Mouse (Mus musculus) MEL (cell line): ENCODE results near the gene Pex10. TPM values are rescaled to one million over a fixed set of nuclear protein-coding genes. Genes with fewer than 3 reads are reported as not detected.
A peak's percentile ranks its signal among the peaks of the same experiment; 100 is the strongest.

Experiments used
- DNase-seq: peaks from one replicate; pipeline ENCODE4 v3.0.0; 2011; ENCODE audit warnings: low read depth, low spot score
- H3K27ac ChIP-seq: 2 replicates; pipeline ENCODE4 v1.5.1; 2012; ENCODE audit warnings: low read depth, mild to moderate bottlenecking, control low read depth, low read length, moderate library complexity; ENCODE audit not compliant: control insufficient read depth
- H3K27me3 ChIP-seq, 2 experiments: fragments of 150-350 bp in 1 of 2; sonication (generic) in 1 of 2; 2 replicates each; pipeline ENCODE4 v1.6.1; 2012; ENCODE audit warnings: low read length in 2 of 2, mild to moderate bottlenecking in 2 of 2, improper control_type of control experiment in 1 of 2, moderate library complexity in 1 of 2; ENCODE audit not compliant: insufficient read depth in 2 of 2, control insufficient read depth in 1 of 2
- H3K36me3 ChIP-seq, 2 experiments: 2 replicates each; pipeline ENCODE4 v1.6.1; 2012 to 2014; ENCODE audit warnings: low read length in 2 of 2, improper control_type of control experiment in 1 of 2, inconsistent platforms in 1 of 2, mild to moderate bottlenecking in 1 of 2; ENCODE audit not compliant: insufficient read depth in 2 of 2, control insufficient read depth in 1 of 2
- H3K4me1 ChIP-seq, 2 experiments: fragments of 150-350 bp in 1 of 2; sonication (generic) in 1 of 2; 2 replicates each; pipeline ENCODE4 v1.6.1; 2012; ENCODE audit warnings: low read length in 2 of 2, improper control_type of control experiment in 1 of 2, mild to moderate bottlenecking in 1 of 2; ENCODE audit not compliant: insufficient read depth in 2 of 2, control insufficient read depth in 1 of 2
- H3K4me3 ChIP-seq, 2 experiments: fragments of 150-350 bp in 1 of 2; sonication (generic) in 1 of 2; 2 replicates each; pipeline ENCODE4 v1.5.1; 2012; ENCODE audit warnings: low read depth in 2 of 2, low read length in 2 of 2, mild to moderate bottlenecking in 2 of 2, moderate library complexity in 2 of 2, control low read depth in 1 of 2, improper control_type of control experiment in 1 of 2; ENCODE audit not compliant: control insufficient read depth in 1 of 2, insufficient read depth in 1 of 2
- H3K79me2 ChIP-seq: 2 replicates; pipeline ENCODE4 v1.6.1; 2012; ENCODE audit warnings: mild to moderate bottlenecking, low read length, moderate library complexity; ENCODE audit not compliant: control insufficient read depth, poor library complexity, insufficient read depth
- H3K9ac ChIP-seq: 2 replicates; pipeline ENCODE4 v1.6.1; 2012; ENCODE audit warnings: low read depth, mild to moderate bottlenecking, control low read depth, low read length, moderate library complexity; ENCODE audit not compliant: control insufficient read depth, poor library complexity, severe bottlenecking
- H3K9me3 ChIP-seq: fragments of 150-350 bp; sonication (generic); replicated peaks from 2 replicates; pipeline ENCODE4 v1.6.1; 2012; ENCODE audit warnings: mild to moderate bottlenecking, low read length, improper control_type of control experiment, moderate library complexity; ENCODE audit not compliant: insufficient read depth
- BHLHE40 ChIP-seq: IDR thresholded peaks from 2 replicates; pipeline ENCODE4 v1.6.1; 2012; ENCODE audit warnings: low read depth, mild to moderate bottlenecking, inconsistent platforms, low read length, improper control_type of control experiment, borderline replicate concordance
- CHD1 ChIP-seq: IDR thresholded peaks from 2 replicates; pipeline ENCODE4 v1.6.1; 2012; ENCODE audit warnings: low read depth, mild to moderate bottlenecking, inconsistent platforms, low read length, improper control_type of control experiment
- EP300 ChIP-seq, 2 experiments: IDR thresholded peaks; 2 replicates each; pipeline ENCODE4 v1.6.1; 2011; ENCODE audit warnings: improper control_type of control experiment in 2 of 2, low read length in 2 of 2, low read depth in 1 of 2, mild to moderate bottlenecking in 1 of 2
- ETS1 ChIP-seq: IDR thresholded peaks from 2 replicates; pipeline ENCODE4 v1.6.1; 2012; ENCODE audit warnings: low read depth, mild to moderate bottlenecking, inconsistent platforms, low read length, improper control_type of control experiment, moderate library complexity
- GATA1 ChIP-seq: IDR thresholded peaks from 2 replicates; pipeline ENCODE4 v1.6.1; 2011; ENCODE audit warnings: low read depth, low read length, improper control_type of control experiment
- HCFC1 ChIP-seq: IDR thresholded peaks from 2 replicates; pipeline ENCODE4 v1.6.1; 2012; ENCODE audit warnings: low read depth, mild to moderate bottlenecking, inconsistent platforms, low read length, improper control_type of control experiment, moderate library complexity
- JUND ChIP-seq: IDR thresholded peaks from 2 replicates; pipeline ENCODE4 v1.6.1; 2011; ENCODE audit warnings: low read depth, mild to moderate bottlenecking, improper control_type of control experiment, low read length
- KAT2A ChIP-seq: conservative IDR thresholded peaks from 2 replicates; pipeline ENCODE4 v1.6.1; 2012; ENCODE audit warnings: low read depth, low read length, improper control_type of control experiment, inconsistent platforms
- MAX ChIP-seq: IDR thresholded peaks from 2 replicates; pipeline ENCODE4 v1.6.1; 2011; ENCODE audit warnings: low read length, improper control_type of control experiment
- MAZ ChIP-seq: IDR thresholded peaks from 2 replicates; pipeline ENCODE4 v1.6.1; 2012; ENCODE audit warnings: low read depth, mild to moderate bottlenecking, inconsistent platforms, low read length, improper control_type of control experiment
- MXI1 ChIP-seq: IDR thresholded peaks from 2 replicates; pipeline ENCODE4 v1.6.1; 2011; ENCODE audit warnings: mild to moderate bottlenecking, low read depth, low read length, improper control_type of control experiment
- MYC ChIP-seq: IDR thresholded peaks from 2 replicates; pipeline ENCODE4 v1.6.1; 2011; ENCODE audit warnings: low read depth, mild to moderate bottlenecking, low read length, improper control_type of control experiment, moderate library complexity
- POLR2A ChIP-seq, 2 experiments: IDR thresholded peaks; 2 replicates each; pipeline ENCODE4 v1.6.1; 2011 to 2012; ENCODE audit warnings: low read length in 2 of 2, mild to moderate bottlenecking in 2 of 2, control low read depth in 1 of 2, improper control_type of control experiment in 1 of 2, low read depth in 1 of 2, moderate library complexity in 1 of 2; ENCODE audit not compliant: control insufficient read depth in 1 of 2, insufficient read depth in 1 of 2, poor library complexity in 1 of 2
- POLR2AphosphoS2 ChIP-seq: IDR thresholded peaks from 2 replicates; pipeline ENCODE4 v1.6.1; 2011; ENCODE audit warnings: low read length, improper control_type of control experiment
- RAD21 ChIP-seq: IDR thresholded peaks from 2 replicates; pipeline ENCODE4 v1.6.1; 2011; ENCODE audit warnings: mild to moderate bottlenecking, low read depth, low read length, improper control_type of control experiment
- SIN3A ChIP-seq: IDR thresholded peaks from 2 replicates; pipeline ENCODE4 v1.6.1; 2012; ENCODE audit warnings: low read length, improper control_type of control experiment, inconsistent platforms
- TAL1 ChIP-seq: IDR thresholded peaks from 2 replicates; pipeline ENCODE4 v1.6.1; 2012; ENCODE audit warnings: mild to moderate bottlenecking, inconsistent platforms, low read length, moderate library complexity, mixed read lengths
- TCF12 ChIP-seq: IDR thresholded peaks from 2 replicates; pipeline ENCODE4 v1.6.1; 2014; ENCODE audit warnings: low read depth, mild to moderate bottlenecking, inconsistent platforms, low read length, improper control_type of control experiment, moderate library complexity
- UBTF ChIP-seq: IDR thresholded peaks from 2 replicates; pipeline ENCODE4 v1.6.1; 2012; ENCODE audit warnings: low read depth, mild to moderate bottlenecking, inconsistent platforms, low read length, improper control_type of control experiment, moderate library complexity, borderline replicate concordance; ENCODE audit not compliant: insufficient read depth
- USF1 ChIP-seq: IDR thresholded peaks from 2 replicates; pipeline ENCODE4 v1.6.1; 2014; ENCODE audit warnings: low read depth, mild to moderate bottlenecking, inconsistent platforms, low read length, improper control_type of control experiment, moderate library complexity
- USF2 ChIP-seq, 2 experiments: IDR thresholded peaks; 2 replicates each; pipeline ENCODE4 v1.6.1; 2011 to 2012; ENCODE audit warnings: improper control_type of control experiment in 2 of 2, low read length in 2 of 2, borderline replicate concordance in 1 of 2, inconsistent platforms in 1 of 2, low read depth in 1 of 2, mild to moderate bottlenecking in 1 of 2; ENCODE audit not compliant: insufficient read depth in 1 of 2
- ZC3H11A ChIP-seq: IDR thresholded peaks from 2 replicates; pipeline ENCODE4 v1.6.1; 2012; ENCODE audit warnings: low read depth, mild to moderate bottlenecking, inconsistent platforms, low read length, improper control_type of control experiment
- ZKSCAN1 ChIP-seq: IDR thresholded peaks from 2 replicates; pipeline ENCODE4 v1.6.1; 2012; ENCODE audit warnings: low read depth, mild to moderate bottlenecking, inconsistent platforms, low read length, improper control_type of control experiment, moderate library complexity
- ZMIZ1 ChIP-seq: IDR thresholded peaks from 2 replicates; pipeline ENCODE4 v1.6.1; 2012; ENCODE audit warnings: low read depth, mild to moderate bottlenecking, inconsistent platforms, low read length, improper control_type of control experiment, moderate library complexity
- ZNF384 ChIP-seq: IDR thresholded peaks from 2 replicates; pipeline ENCODE4 v1.6.1; 2012; ENCODE audit warnings: low read depth, mild to moderate bottlenecking, inconsistent platforms, low read length, improper control_type of control experiment
- polyA plus RNA-seq, 2 experiments: library from polyadenylated mRNA; stranded (reverse) in 1 of 2; unstranded in 1 of 2; fragments of >175 nt in 1 of 2; fragments of >200 nt in 1 of 2; gene quantifications; 2 replicates each; pipeline versions ENCODE4 v1.2.1 to v1.2.4; 2012; ENCODE audit warnings: low replicate concordance in 2 of 2, low read depth in 1 of 2; ENCODE audit not compliant: insufficient read length in 2 of 2, insufficient read depth in 1 of 2, missing spikeins in 1 of 2
- total RNA-seq: library from RNA; depleted of rRNA; stranded (reverse); fragments of 300-350 nt; gene quantifications from 2 replicates; pipeline ENCODE4 v1.2.3, GENCODE M21; 2012

Gene Pex10
- total and polyA plus RNA-seq, 3 experiments, result 15.8 to 21.8 TPM; not detected in 1

DNA sequence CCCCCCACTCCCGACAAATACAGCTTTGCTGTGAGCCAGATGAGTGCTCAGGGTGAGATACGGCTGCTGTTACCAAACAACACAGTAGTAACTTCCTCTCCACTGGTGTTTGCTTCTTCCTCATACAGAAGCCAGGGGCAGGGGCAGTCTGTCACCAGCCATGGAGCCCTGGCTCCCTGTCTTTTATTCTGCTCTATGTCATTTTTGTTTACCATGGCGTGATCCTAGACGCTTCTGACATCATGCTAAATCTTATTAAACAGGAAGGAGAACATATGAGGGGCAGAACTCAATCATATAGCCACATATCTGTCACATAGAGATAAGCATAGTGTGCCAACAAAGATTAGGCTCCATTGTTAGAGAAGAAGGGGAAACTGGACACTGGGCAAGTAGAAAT lies 49.8 kb downstream of the Pex10 start (continued):
- no peak; the same call in 1 of the 2 replicates for TF ChIP-seq MAX
- TF ChIP-seq POLR2A (IDR thresholded peaks at IDR 0.05; ENCODE audit: control insufficient read depth in 1 of 2, insufficient read depth in 1 of 2, low read depth in 1 of 2, low read length in 2 of 2, poor library complexity in 1 of 2), result no peak
- TF ChIP-seq BHLHE40, result peak; percentile 56; the same call in 1 of the 2 replicates
- no peak for TF ChIP-seq POLR2AphosphoS2
- no peak for TF ChIP-seq KAT2A

DNA sequence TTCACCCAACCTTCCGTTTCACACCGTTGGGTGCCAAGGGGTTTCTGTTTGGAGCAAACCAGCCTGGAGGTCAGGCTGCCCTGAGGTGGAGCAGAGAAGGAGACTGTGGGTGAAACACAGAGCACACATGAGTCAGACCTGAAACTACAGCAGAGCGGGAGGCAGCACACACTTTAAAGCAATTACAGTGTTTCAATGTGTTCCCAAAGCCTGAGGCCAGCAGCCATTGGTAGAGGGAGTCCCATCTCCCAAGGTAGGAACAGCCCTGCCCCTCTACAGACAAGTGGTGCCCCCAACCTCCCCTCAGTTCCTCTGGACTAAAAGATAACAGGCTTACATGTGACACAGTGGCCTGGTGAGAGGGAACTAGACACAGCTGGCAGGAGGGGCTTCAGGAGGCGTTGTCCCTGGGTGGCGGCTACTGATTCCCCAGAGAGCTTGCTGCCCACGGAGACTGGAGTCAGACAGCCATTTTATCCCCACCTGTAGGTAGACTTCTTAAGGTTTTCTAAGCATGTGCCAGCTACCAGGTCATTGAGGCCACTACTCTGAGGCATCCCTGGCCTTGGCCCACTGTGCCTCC lies 50.7 kb downstream of the Pex10 start:
- TF ChIP-seq RAD21 (no peak), ZKSCAN1 (no peak), ZNF384 (no peak), UBTF (no peak), MXI1 (peak; percentile 31; the same call in 1 of the 2 replicates), TAL1 (peak; percentile 82), HCFC1 (0 out of 2 replicates have a peak, but pooled peaks have one; percentile 44), GATA1 (peak; percentile 65), MYC (0 out of 2 replicates have a peak, but pooled peaks have one; percentile 38), MAX (no peak; the same call in 1 of the 2 replicates), EP300 (IDR thresholded peaks at IDR 0.05; ENCODE audit: low read depth in 1 of 2, low read length in 2 of 2) (peak in 1 of 2 experiments; percentile 74; a peak in 2 of 4 replicates), JUND (no peak), CHD1 (0 out of 2 replicates have a peak, but pooled peaks have one; percentile 37), SIN3A (peak; percentile 78), USF1 (peak; percentile 74), ETS1 (peak; percentile 93), USF2 (IDR thresholded peaks at IDR 0.05; ENCODE audit: borderline replicate concordance in 1 of 2, insufficient read depth in 1 of 2, low read depth in 1 of 2, low read length in 2 of 2) (no peak), TCF12 (peak; percentile 86), ZC3H11A (no peak), ZMIZ1 (no peak), MAZ (peak; percentile 91), BHLHE40 (peak; percentile 79; the same call in 1 of the 2 replicates)
- TF ChIP-seq, all 39 proteins: peak for 13
- Histone ChIP-seq H3K79me2 (no peaks in the 10 kb centered on the region), H3K4me1 (peaks cover 22 to 38% of the 10 kb centered on the region in 2 experiments), H3K4me3 (peak overlapping the region; percentile 34 to 40), H3K9ac (peak overlapping the region; percentile 64), H3K9me3 (no peaks in the 10 kb centered on the region), H3K27ac (peak overlapping the region; percentile 88), H3K36me3 (peaks cover 0 to 27% of the 10 kb centered on the region in 2 experiments; a peak in 2 of 4 replicates), H3K27me3 (no peaks in the 10 kb centered on the region)
- DNase-seq, result peak; percentile 82
